Mouse (Mus musculus) kidney, postnatal 10 days (tissue): Measurements from ENCODE around the gene Gorab.

Source experiments
- DNase-seq: peaks from one replicate; pipeline ENCODE4 v3.0.0; 2021; ENCODE audit warnings: mixed read lengths

Gene Gorab

GRCm38 (mm10) chr1:163403498-163404126, at the start of gene Gorab:
Gene Gorab, minus strand, starts transcription at chr1:163403669.
- DNase-seq, result peak; percentile 95

GRCm38 (mm10) chr1:163443832-163444231, 40.4 kb upstream of the Gorab start:
- peak; percentile 54 for DNase-seq

GRCm38 (mm10) chr1:163439002-163439401, 35.5 kb upstream of the Gorab start:
- DNase-seq, result no peak

- DNase-seq, result no peak
Observed at GRCm38 (mm10) chr1:163423467-163424014, 20.1 kb upstream of the Gorab start.

GRCm38 (mm10) chr1:163417191-163417590, 13.7 kb upstream of the Gorab start:
- no peak for DNase-seq

- no peak for DNase-seq
Observed at GRCm38 (mm10) chr1:163414200-163414599, 10.7 kb upstream of the Gorab start.

- DNase-seq, result no peak
Observed at GRCm38 (mm10) chr1:163406203-163406602, 2.7 kb upstream of the Gorab start.

GRCm38 (mm10) chr1:163391321-163391720, 12.1 kb downstream of the Gorab start:
- DNase-seq, result no peak

GRCm38 (mm10) chr1:163390044-163390443, 13.4 kb downstream of the Gorab start:
- DNase-seq, result no peak

- no peak for DNase-seq
Observed at GRCm38 (mm10) chr1:163386196-163386595, 17.3 kb downstream of the Gorab start.

- DNase-seq, result no peak
Observed at GRCm38 (mm10) chr1:163383442-163384027, 19.9 kb downstream of the Gorab start.

- no peak for DNase-seq
Observed at GRCm38 (mm10) chr1:163382048-163382719, 21.3 kb downstream of the Gorab start.

- DNase-seq, result no peak
Observed at GRCm38 (mm10) chr1:163380591-163380990, 22.9 kb downstream of the Gorab start.

GRCm38 (mm10) chr1:163380072-163380471, 23.4 kb downstream of the Gorab start:
- DNase-seq, result no peak

- DNase-seq, result no peak
Observed at GRCm38 (mm10) chr1:163377924-163378323, 25.5 kb downstream of the Gorab start.

- DNase-seq, result no peak
Observed at GRCm38 (mm10) chr1:163376818-163377581, 26.5 kb downstream of the Gorab start.

GRCm38 (mm10) chr1:163374455-163374854, 29.0 kb downstream of the Gorab start:
- DNase-seq, result no peak

GRCm38 (mm10) chr1:163362202-163362601, 41.3 kb downstream of the Gorab start:
- no peak for DNase-seq

- DNase-seq, result no peak
Observed at GRCm38 (mm10) chr1:163361376-163361775, 42.1 kb downstream of the Gorab start.

GRCm38 (mm10) chr1:163360796-163361195, 42.7 kb downstream of the Gorab start:
- no peak for DNase-seq

- DNase-seq, result no peak
Observed at GRCm38 (mm10) chr1:163359521-163359920, 43.9 kb downstream of the Gorab start.

GRCm38 (mm10) chr1:163358165-163358564, 45.3 kb downstream of the Gorab start:
- no peak for DNase-seq

- DNase-seq, result no peak
Observed at GRCm38 (mm10) chr1:163357733-163358132, 45.7 kb downstream of the Gorab start.
